Mouse (Mus musculus) liver, embryonic 16.5 days (tissue): Measurements from ENCODE around the gene Krt8. TPM values are rescaled to one million over a fixed set of nuclear protein-coding genes. Genes with fewer than 3 reads are reported as not detected.
A peak's percentile ranks its signal among the peaks of the same experiment; 100 is the strongest.

ENCODE experiments used
- ATAC-seq: fragments of 200-750 bp; cut with Nextera tagmentation; 2 replicates; pipeline ENCODE4 v1.8.0; 2017; ENCODE audit warnings: low read depth, mild to moderate bottlenecking, moderate number of reproducible peaks, moderate library complexity
- H3K27ac ChIP-seq: fragments of 300-500 bp; sonication (generic); 2 replicates; pipeline ENCODE4 v1.5.1; 2014; ENCODE audit warnings: mild to moderate bottlenecking, low read length
- H3K27me3 ChIP-seq: fragments of 300-500 bp; sonication (generic); 2 replicates; pipeline ENCODE4 v1.6.1; 2014; ENCODE audit warnings: low read depth, low read length, mixed read lengths; ENCODE audit not compliant: control insufficient read depth, insufficient read depth
- H3K36me3 ChIP-seq: fragments of 300-500 bp; sonication (generic); 2 replicates; pipeline ENCODE4 v1.6.1; 2014; ENCODE audit warnings: mild to moderate bottlenecking; ENCODE audit not compliant: control insufficient read depth, insufficient read depth
- H3K4me1 ChIP-seq: fragments of 300-500 bp; sonication (generic); 2 replicates; pipeline ENCODE4 v1.6.1; 2014; ENCODE audit warnings: low read depth, low read length, mixed read lengths; ENCODE audit not compliant: control insufficient read depth
- H3K4me2 ChIP-seq: fragments of 300-500 bp; sonication (generic); 2 replicates; pipeline ENCODE4 v1.6.1; 2014; ENCODE audit warnings: low read depth, low read length, mixed read lengths
- H3K4me3 ChIP-seq: fragments of 300-500 bp; sonication (generic); 2 replicates; pipeline ENCODE4 v1.5.1; 2014; ENCODE audit warnings: low read depth, mild to moderate bottlenecking, low read length
- H3K9ac ChIP-seq: fragments of 300-500 bp; sonication (generic); 2 replicates; pipeline ENCODE4 v1.6.1; 2014; ENCODE audit warnings: low read depth, low read length
- H3K9me3 ChIP-seq: fragments of 300-500 bp; sonication (generic); replicated peaks from 2 replicates; pipeline ENCODE4 v1.6.1; 2016; ENCODE audit warnings: low read length; ENCODE audit not compliant: control insufficient read depth
- WGBS: fragments of 180-500 bp; shearing (Covaris S2); extraction: QIAGEN DNeasy Blood & Tissue Kit; methylation state at CpG from one replicate; pipeline ENCODE4 v1.1.7; 2014; ENCODE audit not compliant: insufficient replicate concordance; 5-methylcytosine and 5-hydroxymethylcytosine counted together
- polyA plus RNA-seq: library from polyadenylated mRNA; unstranded; fragments of >200 nt; fragmentation: Nextera tagmentation; extraction: Ambion mirVana; gene quantifications from 2 replicates; pipeline ENCODE4 v1.2.1, GENCODE M21; 2015

Krt8 gene
- polyA plus RNA-seq, 1 experiment from 2014 or later: 130 TPM

GRCm38 (mm10) chr15:102016096-102016495 is 11.8 kb upstream of the Krt8 start:
- ATAC-seq: no peak
- H3K9ac ChIP-seq: no peak overlapping the region

GRCm38 (mm10) chr15:102014848-102015247 is 10.6 kb upstream of the Krt8 start:
- WGBS: 29% methylated on average over 2 of the region's 4 CpGs
- Histone ChIP-seq H3K36me3 (no peaks in the 10 kb centered on the region), H3K9ac (no peak overlapping the region), H3K4me1 (peaks cover 6% of the 10 kb centered on the region), H3K9me3 (no peaks in the 10 kb centered on the region), H3K4me2 (no peak overlapping the region), H3K27ac (no peak overlapping the region), H3K4me3 (no peak overlapping the region), H3K27me3 (no peaks in the 10 kb centered on the region)
- no peak for ATAC-seq

More at GRCm38 (mm10) chr15:102016096-102016495, 11.8 kb upstream of the Krt8 start:
- no peak overlapping the region for H3K4me3 ChIP-seq
- H3K27ac ChIP-seq: no peak overlapping the region
- H3K9me3 ChIP-seq: no peaks in the 10 kb centered on the region
- no peaks in the 10 kb centered on the region for H3K27me3 ChIP-seq
- WGBS: 18% methylated on average over 3 of the region's 3 CpGs
- no peaks in the 10 kb centered on the region for H3K36me3 ChIP-seq
- H3K4me2 ChIP-seq: no peak overlapping the region
- peaks cover 6% of the 10 kb centered on the region for H3K4me1 ChIP-seq

GRCm38 (mm10) chr15:102013651-102014050 is 9.4 kb upstream of the Krt8 start:
- Histone ChIP-seq H3K4me2 (no peak overlapping the region), H3K36me3 (no peaks in the 10 kb centered on the region), H3K27me3 (no peaks in the 10 kb centered on the region), H3K4me3 (no peak overlapping the region), H3K9me3 (no peaks in the 10 kb centered on the region), H3K9ac (no peak overlapping the region), H3K27ac (no peak overlapping the region), H3K4me1 (peaks cover 6% of the 10 kb centered on the region)
- ATAC-seq: peak; percentile 30; the same call in 1 of the 2 replicates
- 49% methylated on average over 3 of the region's 3 CpGs for WGBS

- Histone ChIP-seq H3K36me3 (no peaks in the 10 kb centered on the region), H3K27me3 (no peaks in the 10 kb centered on the region), H3K9ac (no peak overlapping the region), H3K9me3 (no peaks in the 10 kb centered on the region), H3K27ac (no peak overlapping the region), H3K4me2 (no peak overlapping the region), H3K4me1 (peaks cover 4% of the 10 kb centered on the region), H3K4me3 (no peak overlapping the region)
- ATAC-seq: no peak
- 51% methylated on average over 4 of the region's 4 CpGs for WGBS
These were observed 8.0 kb upstream of the Krt8 start for GRCm38 (mm10) chr15:102012260-102012765.

GRCm38 (mm10) chr15:102010569-102011245 is 6.4 kb upstream of the Krt8 start:
- no peaks in the 10 kb centered on the region; the same call in none of the 2 replicates for H3K4me1 ChIP-seq
- no peak for ATAC-seq

GRCm38 (mm10) chr15:102007097-102008069 is 3.1 kb upstream of the Krt8 start:
- H3K27me3 ChIP-seq: peaks cover 28% of the 10 kb centered on the region
- H3K27ac ChIP-seq: no peak overlapping the region
- H3K4me2 ChIP-seq: no peak overlapping the region

More at GRCm38 (mm10) chr15:102010569-102011245, 6.4 kb upstream of the Krt8 start:
- Histone ChIP-seq H3K9ac (no peak overlapping the region), H3K27me3 (peaks cover 4% of the 10 kb centered on the region), H3K27ac (no peak overlapping the region), H3K36me3 (no peaks in the 10 kb centered on the region), H3K4me3 (no peak overlapping the region), H3K9me3 (no peaks in the 10 kb centered on the region), H3K4me2 (no peak overlapping the region)
- 66% methylated on average over 3 of the region's 3 CpGs for WGBS

GRCm38 (mm10) chr15:102006317-102006716 is 2.0 kb upstream of the Krt8 start:
- no peak overlapping the region for H3K9ac ChIP-seq
- WGBS: 16% methylated on average over 11 of the region's 11 CpGs
- H3K27me3 ChIP-seq: peaks cover 35% of the 10 kb centered on the region

More at GRCm38 (mm10) chr15:102007097-102008069, 3.1 kb upstream of the Krt8 start:
- H3K4me1 ChIP-seq: no peaks in the 10 kb centered on the region; the same call in 1 of the 2 replicates
- no peaks in the 10 kb centered on the region for H3K9me3 ChIP-seq
- no peaks in the 10 kb centered on the region for H3K36me3 ChIP-seq
- WGBS: 45% methylated on average over 12 of the region's 12 CpGs
- H3K4me3 ChIP-seq: no peak overlapping the region
- no peak for ATAC-seq
- H3K9ac ChIP-seq: no peak overlapping the region

GRCm38 (mm10) chr15:102005290-102005689 is 1.0 kb upstream of the Krt8 start:
- 44% methylated on average over 4 of the region's 4 CpGs for WGBS
- ATAC-seq: no peak
- Histone ChIP-seq H3K4me1 (no peaks in the 10 kb centered on the region; the same call in 1 of the 2 replicates), H3K27ac (no peak overlapping the region), H3K27me3 (peaks cover 35% of the 10 kb centered on the region), H3K4me3 (no peak overlapping the region), H3K36me3 (no peaks in the 10 kb centered on the region), H3K9ac (no peak overlapping the region), H3K4me2 (no peak overlapping the region), H3K9me3 (no peaks in the 10 kb centered on the region)

More at GRCm38 (mm10) chr15:102006317-102006716, 2.0 kb upstream of the Krt8 start:
- peak overlapping the region; percentile 32; the same call in 1 of the 2 replicates for H3K4me2 ChIP-seq
- ATAC-seq: no peak
- no peaks in the 10 kb centered on the region for H3K36me3 ChIP-seq
- H3K9me3 ChIP-seq: no peaks in the 10 kb centered on the region
- no peak overlapping the region for H3K27ac ChIP-seq
- H3K4me1 ChIP-seq: no peaks in the 10 kb centered on the region; the same call in 1 of the 2 replicates
- H3K4me3 ChIP-seq: no peak overlapping the region
